In the genomic region with DNA sequence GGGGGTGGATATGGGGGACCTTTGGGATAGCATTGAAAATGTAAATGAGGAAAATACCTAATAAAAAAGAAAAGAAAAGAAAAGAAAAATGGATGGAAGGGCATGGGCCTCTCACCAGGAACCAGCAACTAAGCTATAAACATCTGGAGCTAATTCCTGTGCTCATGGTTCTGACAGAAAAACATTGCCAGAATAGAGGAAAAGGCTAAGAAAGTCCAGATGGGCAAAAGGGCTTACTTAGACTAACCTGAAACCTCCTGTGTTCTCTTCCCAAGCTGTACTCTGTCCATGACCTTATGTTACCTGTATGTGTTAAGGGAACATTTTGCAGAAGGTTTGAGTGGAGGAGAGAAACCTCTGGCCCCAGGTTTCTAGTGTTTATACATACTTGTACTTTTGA, we compare ENCODE assay signal across 28 mouse cellular contexts. TPM values are rescaled to one million over a fixed set of nuclear protein-coding genes. Genes with fewer than 3 reads are reported as not detected.
DNase-seq lines count a peak whose midpoint lies in the region; ATAC-seq lines count a peak whose summit lies in the region.
"Had no signal": no experiment of that assay in that cellular context is flagged by ENCODE, and none has a peak within 500 bp of the region (broad histone marks: within the 10 kb centered on the region; RNA-seq: fewer than 3 reads in every experiment).

No protein-coding gene starts in this region.

- H3K9me3 ChIP-seq in embryonic facial prominence, embryonic 11.5 days (replicated peaks; ENCODE audit: control insufficient read depth, low read length), result no peaks in the 10 kb centered on the region
- no peaks in the 10 kb centered on the region for H3K9me3 ChIP-seq in embryonic facial prominence, embryonic 10.5 days
- no peaks in the 10 kb centered on the region for H3K9me3 ChIP-seq in embryonic facial prominence, embryonic 15.5 days (replicated peaks)
- H3K9me3 ChIP-seq: embryonic facial prominence, embryonic 12.5 days; heart, embryonic 12.5 days; heart, embryonic 15.5 days; hindbrain, embryonic 10.5 days; hindbrain, embryonic 13.5 days; intestine, embryonic 15.5 days had no signal

- no peak for ATAC-seq in embryonic facial prominence, embryonic 11.5 days (replicated peaks; ENCODE audit: insufficient number of reproducible peaks, low FRiP score, low TSS enrichment, low read depth)
- no peak for ATAC-seq in embryonic facial prominence, embryonic 15.5 days (ENCODE audit: insufficient number of reproducible peaks, low FRiP score, low TSS enrichment, low read depth)
- no peak for ATAC-seq in megakaryocyte progenitor cell, adult 5-6 weeks (replicated peaks; ENCODE audit: poor library complexity)
- ATAC-seq: activated CD4-positive, CD25-positive, alpha-beta regulatory T cell, adult 4 months; CD4-positive, CD25-positive, alpha-beta regulatory T cell, adult 4 months; forebrain, embryonic 14.5 days; forebrain, postnatal 0 days; hindbrain, embryonic 16.5 days; intestine, embryonic 15.5 days had no signal

- H3K4me1 ChIP-seq in embryonic facial prominence, embryonic 11.5 days (ENCODE audit: control insufficient read depth, insufficient read depth, low read length), result no peaks in the 10 kb centered on the region
- no peaks in the 10 kb centered on the region for H3K4me1 ChIP-seq in embryonic facial prominence, embryonic 10.5 days
- no peaks in the 10 kb centered on the region for H3K4me1 ChIP-seq in embryonic facial prominence, embryonic 15.5 days
- H3K4me1 ChIP-seq: embryonic facial prominence, embryonic 12.5 days; heart, embryonic 12.5 days; heart, embryonic 15.5 days; hindbrain, embryonic 10.5 days; hindbrain, embryonic 13.5 days; intestine, embryonic 15.5 days had no signal

- H3K27me3 ChIP-seq in embryonic facial prominence, embryonic 11.5 days (ENCODE audit: control insufficient read depth, insufficient read depth, low read length), result no peaks in the 10 kb centered on the region
- no peaks in the 10 kb centered on the region for H3K27me3 ChIP-seq in embryonic facial prominence, embryonic 10.5 days (replicated peaks; ENCODE audit: low read depth, poor library complexity, severe bottlenecking)
- H3K27me3 ChIP-seq in embryonic facial prominence, embryonic 15.5 days, result no peaks in the 10 kb centered on the region
- H3K27me3 ChIP-seq: embryonic facial prominence, embryonic 12.5 days; heart, embryonic 12.5 days; heart, embryonic 15.5 days; hindbrain, embryonic 13.5 days; intestine, embryonic 15.5 days had no signal

- H3K36me3 ChIP-seq in embryonic facial prominence, embryonic 11.5 days (replicated peaks; ENCODE audit: control insufficient read depth, insufficient read depth, low read depth, low read length), result no peaks in the 10 kb centered on the region
- peaks cover 64% of the 10 kb centered on the region for H3K36me3 ChIP-seq in embryonic facial prominence, embryonic 10.5 days (replicated peaks)
- no peaks in the 10 kb centered on the region; the same call in 1 of the 2 replicates for H3K36me3 ChIP-seq in embryonic facial prominence, embryonic 15.5 days
- H3K36me3 ChIP-seq: intestine, embryonic 15.5 days had no signal

- peak; percentile 73 for DNase-seq in embryonic facial prominence, embryonic 11.5 days (ENCODE audit: low spot score)
- DNase-seq in embryonic facial prominence, embryonic 10.5 days (ENCODE audit: low spot score), result no peak
- DNase-seq in NIH3T3 (ENCODE audit: low read depth) (peak; percentile 11), adipocyte (ENCODE audit: low spot score) (peak; percentile 6)
- DNase-seq in cerebellum, postnatal 14 days, result no peak
- DNase-seq: adrenal gland, postnatal 10 days; adrenal gland, postnatal 36 days; cerebellum, adult 18-20 months; cerebellum, adult 9-10 months; cerebellum, postnatal 25 days; forebrain, postnatal 0 days; gastrocnemius, postnatal 25 days; heart, adult 18-20 months; heart, postnatal 10 days; heart, postnatal 36 days; kidney, adult 11 months had no signal

- no peak overlapping the region for H3K4me2 ChIP-seq in embryonic facial prominence, embryonic 11.5 days (ENCODE audit: low read depth, low read length)
- H3K4me2 ChIP-seq in embryonic facial prominence, embryonic 15.5 days (replicated peaks), result no peak overlapping the region
- H3K4me2 ChIP-seq: embryonic facial prominence, embryonic 12.5 days; heart, embryonic 12.5 days; heart, embryonic 15.5 days; hindbrain, embryonic 13.5 days; intestine, embryonic 15.5 days had no signal

- no peak overlapping the region for H3K9ac ChIP-seq in embryonic facial prominence, embryonic 11.5 days (replicated peaks; ENCODE audit: low read length)
- H3K9ac ChIP-seq in embryonic facial prominence, embryonic 15.5 days, result no peak overlapping the region
- H3K9ac ChIP-seq: embryonic facial prominence, embryonic 12.5 days; forebrain, postnatal 0 days; heart, embryonic 12.5 days; heart, embryonic 15.5 days; hindbrain, embryonic 13.5 days; intestine, embryonic 15.5 days had no signal

- H3K27ac ChIP-seq in embryonic facial prominence, embryonic 11.5 days (replicated peaks; ENCODE audit: low read depth, low read length), result no peak overlapping the region
- H3K27ac ChIP-seq in embryonic facial prominence, embryonic 10.5 days (replicated peaks), result no peak overlapping the region
- H3K27ac ChIP-seq in embryonic facial prominence, embryonic 15.5 days (replicated peaks), result 0 out of 2 replicates have a peak overlapping the region, but pooled peaks have one; percentile 22
- H3K27ac ChIP-seq: embryonic facial prominence, embryonic 12.5 days; heart, embryonic 15.5 days; hindbrain, embryonic 10.5 days; hindbrain, embryonic 13.5 days; intestine, embryonic 15.5 days had no signal

- no peak overlapping the region for H3K4me3 ChIP-seq in embryonic facial prominence, embryonic 11.5 days (ENCODE audit: low read depth, low read length)
- H3K4me3 ChIP-seq in embryonic facial prominence, embryonic 10.5 days, result no peak overlapping the region
- no peak overlapping the region for H3K4me3 ChIP-seq in embryonic facial prominence, embryonic 15.5 days (replicated peaks)
- H3K4me3 ChIP-seq: embryonic facial prominence, embryonic 12.5 days; heart, embryonic 12.5 days; heart, embryonic 15.5 days; hindbrain, embryonic 10.5 days; hindbrain, embryonic 13.5 days; intestine, embryonic 15.5 days had no signal

RNA-seq across cellular contexts. Expression of a gene that starts 25.8 kb away (rescaled TPM):
- 35.1 and 38.2 TPM in 2 replicates for polyA plus RNA-seq in embryonic facial prominence, embryonic 11.5 days (2014; fragmentation: Nextera tagmentation; extraction: Ambion mirVana)
- polyA plus RNA-seq in embryonic facial prominence, embryonic 10.5 days (2016; fragmentation: Nextera tagmentation; extraction: Ambion mirVana), result 37.9 and 38.6 TPM in 2 replicates
- polyA plus RNA-seq in embryonic facial prominence, embryonic 15.5 days (2015; fragmentation: Nextera tagmentation; extraction: Ambion mirVana), result 26.3 and 26.7 TPM in 2 replicates
- 5.0 and 7.4 TPM in 2 replicates for total RNA-seq in megakaryocyte progenitor cell, adult 5-6 weeks (2015)
- 2.7 and 4.4 TPM in 2 replicates for total RNA-seq in megakaryocyte progenitor cell, adult 5-6 weeks (2017)

RNA-seq across cellular contexts. Expression of a gene that starts 25.9 kb away (rescaled TPM):
- polyA plus RNA-seq in embryonic facial prominence, embryonic 11.5 days (2014; fragmentation: Nextera tagmentation; extraction: Ambion mirVana), result 28.6 and 30.5 TPM in 2 replicates
- 30.2 and 36.4 TPM in 2 replicates for polyA plus RNA-seq in embryonic facial prominence, embryonic 10.5 days (2016; fragmentation: Nextera tagmentation; extraction: Ambion mirVana)
- 39.8 and 42.3 TPM in 2 replicates for polyA plus RNA-seq in embryonic facial prominence, embryonic 15.5 days (2015; fragmentation: Nextera tagmentation; extraction: Ambion mirVana)
- total RNA-seq in megakaryocyte progenitor cell, adult 5-6 weeks (2015), result 29.9 and 35.5 TPM in 2 replicates
- total RNA-seq in megakaryocyte progenitor cell, adult 5-6 weeks (2017), result 15.5 and 17.2 TPM in 2 replicates

Comparison
In these comparisons a context has a peak if more than half of its experiments do, and no peak if none do; other contexts are left out.
1. DNase-seq: peak in embryonic facial prominence, embryonic 11.5 days (single experiment), NIH3T3 (single experiment) and adipocyte (single experiment); none in embryonic facial prominence, embryonic 10.5 days (single experiment) and cerebellum, postnatal 14 days (0 of 2).